Mouse (Mus musculus) cerebellum, adult 8-10 months (tissue): ENCODE results near the gene Kcnq2.

Source experiments
- DNase-seq: peaks from one replicate; pipeline ENCODE4 v3.0.0; 2022

Kcnq2 gene

DNA sequence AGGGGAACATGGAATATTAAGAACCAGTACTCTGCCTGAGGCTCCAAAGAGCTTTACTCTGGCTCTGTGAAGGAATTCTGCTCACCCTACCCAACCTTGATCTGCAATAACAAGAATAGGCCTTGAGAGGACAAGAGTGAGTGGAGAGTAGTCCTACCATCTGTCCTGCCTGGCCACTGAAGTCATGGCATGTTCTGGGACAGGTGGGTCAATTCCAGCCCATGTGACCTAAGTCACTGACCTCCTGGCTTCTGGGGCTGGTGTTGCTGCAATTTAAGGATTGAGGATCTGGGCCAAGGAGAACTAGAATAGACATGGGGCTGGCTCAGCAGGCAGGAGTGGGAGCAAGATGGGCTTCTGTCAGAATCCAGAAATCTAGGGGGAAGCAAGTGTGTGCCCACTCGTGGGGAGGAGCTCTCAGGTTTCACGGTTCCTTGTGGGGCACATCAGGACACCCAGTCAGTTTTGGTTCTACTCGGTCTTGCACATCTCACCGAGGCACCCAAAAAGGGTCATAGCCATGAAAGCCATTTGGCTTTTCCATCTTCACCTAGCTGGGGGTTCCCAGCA is 12.0 kb upstream of the Kcnq2 start:
- DNase-seq: no peak

DNA sequence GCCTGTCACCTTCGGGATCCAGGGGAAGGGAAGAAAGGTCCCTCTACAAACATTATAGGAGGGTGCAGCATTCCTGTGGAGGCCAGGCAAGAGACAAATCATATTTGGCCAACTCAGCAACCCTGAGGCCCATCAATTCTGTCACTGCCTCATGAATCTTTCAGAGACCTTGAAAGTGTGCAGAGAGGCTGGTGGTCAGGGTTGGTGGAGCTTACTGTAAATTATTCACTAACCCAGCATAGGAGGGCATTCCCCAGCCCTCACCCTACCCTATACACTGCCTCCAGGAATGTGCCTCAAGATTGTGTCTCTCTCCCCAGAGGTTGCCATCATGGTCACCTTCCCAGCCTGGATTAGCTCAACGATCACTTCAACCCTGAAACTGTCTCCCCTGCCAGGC is 9.6 kb upstream of the Kcnq2 start:
- no peak for DNase-seq

DNA sequence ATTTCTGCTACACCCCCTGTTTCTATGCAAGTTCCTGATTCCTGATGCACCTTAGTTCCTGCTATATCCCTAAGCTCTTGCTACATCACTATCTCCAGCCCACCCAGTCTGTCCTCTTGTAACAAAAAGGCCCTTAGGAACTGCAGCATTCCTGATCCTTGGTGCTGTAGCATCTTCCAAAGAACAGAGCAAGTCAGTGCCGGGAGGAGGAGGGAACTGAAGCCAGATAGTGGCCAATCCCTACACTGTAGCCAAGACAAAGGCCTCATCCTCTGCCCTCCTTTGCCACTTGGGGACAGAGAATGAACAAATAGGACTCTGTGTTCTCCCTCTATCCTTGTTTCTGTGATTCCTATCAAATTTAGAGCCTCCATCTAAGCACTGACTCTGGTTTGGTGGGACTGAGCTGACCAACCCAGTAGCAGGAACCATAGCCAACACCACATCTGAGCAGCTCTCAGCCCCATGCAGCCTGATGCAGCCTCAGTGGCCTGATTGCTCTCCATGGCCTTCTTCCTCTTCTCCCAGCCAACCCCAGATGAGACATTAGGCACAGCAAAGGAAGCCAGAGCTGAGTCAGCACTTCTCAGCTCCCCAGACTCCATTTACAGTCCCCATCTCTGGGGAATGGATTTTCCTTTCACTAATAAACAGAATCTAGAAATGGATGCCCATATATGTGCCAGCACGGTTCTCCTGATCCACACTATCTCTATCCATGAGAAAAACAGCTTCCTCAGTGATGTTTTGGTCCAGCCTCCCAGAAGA is 8.6 kb upstream of the Kcnq2 start:
- no peak for DNase-seq

DNA sequence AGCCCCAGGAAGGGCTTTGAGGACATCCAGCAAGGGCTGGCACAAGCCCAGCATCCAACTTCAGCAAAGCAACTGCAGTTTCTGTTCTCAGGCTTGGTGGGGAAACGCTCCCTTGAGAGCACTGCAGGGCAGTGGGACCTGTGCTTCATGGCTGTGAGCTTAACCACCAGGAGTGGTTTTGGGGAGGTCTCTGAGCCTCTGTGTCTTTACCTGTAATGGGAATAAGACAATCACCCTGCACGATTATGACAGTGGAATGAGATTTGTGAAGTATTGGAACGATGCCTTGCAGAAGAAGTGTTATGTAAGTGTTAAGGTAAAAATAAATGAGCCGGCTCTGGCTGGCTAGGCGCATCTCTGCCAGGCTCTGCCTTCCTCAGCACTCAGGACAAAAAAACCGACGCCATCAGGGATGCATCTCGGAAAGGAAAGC is 7.6 kb upstream of the Kcnq2 start:
- DNase-seq: peak; percentile 49

DNA sequence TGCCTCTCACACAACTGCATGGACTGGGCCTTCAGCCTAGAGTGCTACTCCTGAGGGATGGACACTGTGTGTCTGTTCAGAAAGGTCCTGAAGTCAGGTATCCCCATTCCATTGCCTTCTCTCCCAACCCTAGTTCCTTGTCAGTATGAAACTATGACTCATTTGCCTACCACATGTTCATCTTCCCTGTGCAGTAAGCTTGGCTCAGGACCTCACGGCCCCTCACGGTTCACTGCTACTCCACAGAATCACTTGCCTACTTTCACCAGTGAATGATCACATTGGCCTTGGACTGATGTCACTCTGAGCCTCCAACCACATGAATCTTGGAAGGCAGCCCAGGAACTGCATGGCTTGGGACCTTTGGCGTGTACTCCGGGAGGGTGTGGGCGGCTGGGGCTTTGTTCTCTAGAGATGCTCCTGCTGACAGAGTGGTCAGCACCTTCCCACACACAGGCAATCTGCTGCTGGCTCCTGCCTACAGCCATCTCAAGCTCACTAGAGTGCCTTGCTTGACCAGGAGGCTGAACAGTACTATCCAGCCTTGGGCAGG is 4.6 kb upstream of the Kcnq2 start:
- DNase-seq: peak; percentile 81

DNA sequence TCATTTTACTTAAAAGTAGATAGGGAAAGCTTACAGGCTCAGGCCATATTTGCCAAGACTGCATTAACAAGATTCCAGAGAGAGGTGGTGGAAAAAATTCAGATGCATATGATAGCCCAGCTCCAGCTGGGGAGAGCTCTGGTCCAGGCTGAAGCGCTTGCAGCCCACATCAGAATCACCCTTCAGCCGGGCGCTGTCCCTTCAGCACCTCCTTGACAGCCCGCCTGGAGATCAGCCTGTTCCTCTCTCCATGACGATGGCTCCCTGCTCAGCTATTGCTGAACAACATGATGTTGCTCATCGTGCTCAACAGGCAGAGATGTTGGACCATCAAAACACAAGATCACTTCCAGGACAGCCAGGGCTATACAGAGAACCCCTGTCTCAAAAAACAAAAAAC is 1.8 kb upstream of the Kcnq2 start:
- DNase-seq: no peak

DNA sequence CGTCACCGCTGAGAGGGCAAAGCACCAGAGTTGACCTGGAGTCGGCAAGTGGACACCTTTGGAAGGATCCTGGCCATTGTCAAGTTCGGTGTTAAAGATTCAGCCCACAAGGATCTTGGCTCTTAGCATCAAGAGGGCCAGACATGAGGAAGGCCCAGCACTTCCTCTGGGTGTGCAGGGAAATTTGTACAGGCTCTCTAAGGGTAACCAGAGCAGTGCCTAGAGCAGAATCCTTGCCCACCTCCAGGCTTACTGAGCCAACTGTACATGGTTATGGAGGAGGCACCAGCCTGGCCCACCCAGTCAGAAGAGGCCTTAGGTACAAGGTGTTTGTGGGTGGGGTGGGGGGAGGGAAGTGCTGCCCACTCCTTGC is 332 bp upstream of the Kcnq2 start:
- DNase-seq: no peak

DNA sequence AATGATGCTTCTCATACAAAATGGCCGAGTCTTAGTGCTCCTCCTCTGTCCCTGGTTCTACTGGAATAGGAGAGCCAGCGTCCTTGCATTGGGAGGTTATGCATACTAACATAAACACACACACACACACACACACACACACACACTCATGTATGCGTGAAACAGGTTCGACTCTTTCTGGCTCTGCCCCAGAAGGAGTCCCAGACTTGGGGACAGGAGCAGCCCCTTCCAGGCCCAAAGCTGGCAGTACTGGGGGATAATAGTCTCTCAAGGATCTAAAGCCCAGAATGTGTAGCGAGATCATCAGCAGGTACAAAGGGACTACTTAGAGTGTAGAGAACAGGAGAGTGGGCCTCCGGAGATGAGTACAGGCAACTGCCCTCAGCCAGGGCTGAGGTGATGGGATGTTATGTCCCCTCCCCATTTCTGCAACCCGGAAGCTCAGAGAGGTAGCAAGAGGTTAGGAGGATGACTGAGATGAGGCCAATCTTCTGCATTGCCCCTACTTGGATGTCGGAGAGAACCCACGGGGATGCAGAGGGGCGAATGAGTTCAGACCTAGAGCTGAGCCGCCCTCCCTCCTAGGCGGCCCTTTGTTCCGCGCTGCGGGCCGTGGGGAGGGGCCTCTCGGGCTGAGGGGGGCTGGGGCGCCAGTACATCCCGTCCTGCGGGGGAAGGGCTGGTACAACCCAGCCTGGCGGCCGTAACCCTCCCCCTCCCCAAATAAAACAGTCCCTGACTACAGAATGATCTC is 1.1 kb downstream of the Kcnq2 start:
- peak; percentile 41 for DNase-seq

DNA sequence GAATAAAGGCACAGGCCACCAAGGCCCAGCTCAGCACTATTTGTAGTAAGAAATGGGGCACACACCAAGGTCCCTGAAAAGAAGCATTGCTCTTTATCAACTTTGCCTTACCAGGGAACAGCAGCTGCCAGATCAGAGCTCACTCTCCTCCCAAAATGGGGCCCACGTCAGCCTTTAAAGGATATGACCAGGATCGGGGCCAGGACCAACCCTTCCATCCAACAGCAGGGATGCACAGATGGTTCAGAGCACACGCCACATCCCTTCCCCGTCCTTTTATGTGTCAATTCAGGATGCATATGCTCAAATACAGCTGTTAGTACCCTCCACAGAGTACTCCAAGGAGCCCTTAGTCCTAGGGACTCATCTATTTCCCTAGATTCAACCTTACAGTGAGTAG is 4.9 kb downstream of the Kcnq2 start:
- DNase-seq: no peak

DNA sequence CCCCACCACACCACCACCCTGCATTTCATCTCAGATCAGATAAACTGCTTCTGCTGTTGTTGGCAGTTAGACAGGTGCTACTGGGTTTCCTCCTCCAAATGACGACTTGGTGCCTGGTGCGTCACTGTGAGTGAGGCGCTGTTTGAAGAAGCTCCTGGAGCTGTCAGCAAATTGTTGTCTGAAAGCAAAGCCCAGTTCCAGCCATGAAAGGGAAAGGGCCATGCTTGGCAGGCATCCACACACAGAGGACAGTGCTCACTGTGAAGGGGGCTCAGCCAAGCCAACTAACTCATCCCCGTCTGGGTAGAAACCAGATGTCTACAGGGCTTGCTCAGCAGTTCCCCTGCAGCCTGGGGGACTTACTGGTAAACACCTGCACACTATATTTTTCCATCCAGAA is 6.1 kb downstream of the Kcnq2 start:
- no peak for DNase-seq

DNA sequence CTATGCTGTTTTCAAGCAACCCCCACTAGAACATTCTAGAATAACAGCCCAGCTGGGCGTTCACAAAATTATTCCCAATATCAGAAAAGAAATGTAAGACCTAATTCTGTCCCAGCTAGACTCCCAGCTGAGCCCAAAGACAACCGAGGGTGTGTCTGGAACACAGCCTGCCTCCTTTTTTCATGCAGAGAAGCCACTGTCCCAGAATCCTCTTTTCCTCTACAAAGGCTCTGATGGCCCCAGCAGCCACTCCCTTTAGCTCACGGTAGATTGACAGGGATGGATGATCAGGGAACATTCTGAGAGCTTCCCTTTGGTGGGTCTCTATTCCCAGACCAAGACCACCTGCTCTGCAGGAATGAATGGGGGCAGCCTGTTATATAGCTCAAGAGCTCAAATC is 7.3 kb downstream of the Kcnq2 start:
- no peak for DNase-seq

DNA sequence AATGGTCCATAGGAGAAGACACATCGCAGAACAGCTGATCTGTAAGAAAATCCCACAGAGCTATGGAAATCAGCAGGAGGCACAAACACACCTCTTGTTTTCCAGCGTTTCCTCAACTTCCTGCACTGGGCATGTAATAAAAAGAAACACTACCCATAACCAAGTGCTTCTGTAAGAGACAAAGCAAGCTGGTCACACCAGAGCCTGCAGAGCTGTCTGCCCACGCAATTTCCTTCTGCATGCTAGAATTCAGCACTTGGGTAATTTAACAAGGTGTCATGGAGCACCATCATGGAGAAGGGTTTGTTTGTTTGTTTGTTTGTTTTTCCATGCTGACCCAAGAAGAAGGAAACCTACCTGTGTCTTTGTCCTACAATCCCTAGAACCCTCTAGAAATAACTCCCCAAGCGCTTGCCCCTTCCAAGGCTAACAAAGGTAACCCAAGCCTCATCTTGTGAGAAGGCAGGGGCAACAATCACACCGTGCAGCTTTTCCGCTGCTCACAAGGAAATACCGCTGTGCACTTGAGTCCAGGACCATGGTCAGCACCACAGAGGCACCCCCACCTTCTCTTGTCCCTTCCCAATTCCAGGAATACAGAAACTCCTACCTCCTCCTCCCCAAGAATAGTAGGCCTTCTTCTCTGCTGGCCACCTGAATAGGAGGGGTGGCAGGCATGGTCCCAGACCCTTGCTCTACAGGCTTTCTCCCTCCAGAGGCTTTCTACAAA is 9.2 kb downstream of the Kcnq2 start:
- no peak for DNase-seq

DNA sequence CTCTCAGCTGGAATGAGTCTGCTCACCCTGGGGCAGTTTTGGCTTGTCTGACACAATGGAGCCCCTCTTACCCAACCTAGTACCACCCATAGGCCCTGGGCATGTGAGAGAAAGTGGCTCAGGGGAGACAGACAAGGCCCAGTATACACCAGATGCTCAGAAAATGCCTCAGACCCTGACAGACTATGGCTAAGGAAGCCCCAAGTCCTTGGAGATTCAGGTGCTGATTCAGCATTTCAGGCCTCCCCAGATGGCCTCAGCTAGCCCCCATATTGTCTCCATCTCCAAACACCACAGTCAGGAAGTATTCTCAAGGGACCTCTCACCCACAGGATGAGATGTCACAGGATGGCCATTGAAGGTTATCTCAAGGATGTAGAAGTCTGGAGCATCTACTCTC is 12.5 kb downstream of the Kcnq2 start:
- no peak for DNase-seq

DNA sequence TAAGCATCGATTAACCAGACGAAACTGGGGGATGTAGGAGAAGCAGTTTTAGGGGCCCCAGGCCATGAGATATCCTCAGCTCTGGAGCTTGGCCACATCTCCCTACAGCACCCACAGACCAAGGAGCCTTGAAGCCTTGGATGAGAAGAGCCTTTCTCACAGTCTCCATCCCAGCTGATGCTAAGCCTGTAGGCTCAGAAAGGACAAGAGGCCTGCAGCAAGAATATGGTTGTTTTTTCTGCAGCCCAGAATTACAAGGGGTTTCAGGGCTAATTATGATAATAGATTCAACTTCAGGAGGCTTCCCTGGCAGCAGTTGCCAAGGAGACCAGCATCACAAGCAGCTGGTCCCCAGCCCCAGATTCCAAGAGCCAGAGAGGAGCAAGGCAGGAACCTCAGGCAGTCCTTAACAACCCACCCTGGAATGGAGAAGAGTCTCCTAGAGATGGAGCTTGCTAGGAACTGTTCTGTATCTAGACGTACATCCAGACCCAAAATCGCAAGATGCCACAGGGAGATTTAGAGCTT is 14.1 kb downstream of the Kcnq2 start:
- no peak for DNase-seq

DNA sequence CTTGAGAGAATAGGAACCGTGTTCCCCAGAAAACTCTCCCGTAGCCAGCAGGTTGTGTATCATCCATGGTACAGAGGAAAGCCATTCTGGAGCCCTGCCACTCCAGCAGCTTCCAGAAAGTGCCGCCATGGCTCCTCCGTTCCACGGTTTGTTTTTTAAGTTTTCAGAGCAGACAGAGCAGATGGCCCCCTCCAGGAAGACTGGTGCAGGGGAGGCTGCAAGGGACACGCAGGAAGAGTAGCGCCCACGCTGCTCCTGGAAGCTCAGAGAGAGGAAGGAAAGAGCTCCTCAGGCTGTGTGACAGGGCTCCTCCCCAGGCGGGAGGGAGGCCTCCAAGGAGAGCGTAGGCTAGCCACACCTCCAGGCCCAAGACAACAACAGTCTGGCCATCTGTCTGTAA is 15.1 kb downstream of the Kcnq2 start:
- peak; percentile 64 for DNase-seq

DNA sequence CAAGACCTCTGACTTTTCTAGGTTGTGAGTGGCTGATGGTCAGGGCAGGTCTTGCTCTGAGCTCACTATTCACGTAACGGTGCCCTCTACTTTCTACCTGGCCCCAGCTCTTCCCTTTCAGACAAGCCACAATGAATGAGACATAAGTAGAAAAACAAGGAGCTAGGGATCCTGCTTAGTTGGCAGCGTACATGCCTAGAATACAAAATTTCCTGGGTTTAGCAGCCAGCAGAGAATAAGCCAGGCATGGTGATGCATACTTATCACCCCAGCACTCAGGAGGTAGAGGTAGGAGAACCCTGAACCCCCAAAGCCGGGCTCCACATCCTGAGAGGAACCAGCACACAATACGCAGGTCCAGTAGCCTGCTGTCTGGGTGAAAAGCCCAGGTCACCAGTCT is 18.7 kb downstream of the Kcnq2 start:
- no peak for DNase-seq

DNA sequence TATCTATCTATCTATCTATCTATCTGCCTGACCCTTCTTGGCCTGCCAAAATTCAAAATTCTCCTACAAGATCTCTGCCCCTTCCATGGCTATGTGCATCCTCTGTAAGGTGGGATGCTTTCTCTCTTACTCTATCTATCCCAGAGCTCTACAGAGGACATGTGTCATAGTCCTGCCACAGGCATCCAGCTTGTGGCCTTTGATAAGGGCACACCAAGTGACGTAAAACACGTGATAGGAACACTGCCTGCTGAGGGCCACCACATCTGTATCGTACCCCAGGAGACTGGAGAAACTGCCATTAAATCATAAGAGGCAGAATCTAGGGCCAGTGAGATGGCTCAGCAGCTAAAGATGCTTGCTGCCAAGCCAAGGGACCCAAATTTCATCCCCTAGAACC is 19.7 kb downstream of the Kcnq2 start:
- no peak for DNase-seq

DNA sequence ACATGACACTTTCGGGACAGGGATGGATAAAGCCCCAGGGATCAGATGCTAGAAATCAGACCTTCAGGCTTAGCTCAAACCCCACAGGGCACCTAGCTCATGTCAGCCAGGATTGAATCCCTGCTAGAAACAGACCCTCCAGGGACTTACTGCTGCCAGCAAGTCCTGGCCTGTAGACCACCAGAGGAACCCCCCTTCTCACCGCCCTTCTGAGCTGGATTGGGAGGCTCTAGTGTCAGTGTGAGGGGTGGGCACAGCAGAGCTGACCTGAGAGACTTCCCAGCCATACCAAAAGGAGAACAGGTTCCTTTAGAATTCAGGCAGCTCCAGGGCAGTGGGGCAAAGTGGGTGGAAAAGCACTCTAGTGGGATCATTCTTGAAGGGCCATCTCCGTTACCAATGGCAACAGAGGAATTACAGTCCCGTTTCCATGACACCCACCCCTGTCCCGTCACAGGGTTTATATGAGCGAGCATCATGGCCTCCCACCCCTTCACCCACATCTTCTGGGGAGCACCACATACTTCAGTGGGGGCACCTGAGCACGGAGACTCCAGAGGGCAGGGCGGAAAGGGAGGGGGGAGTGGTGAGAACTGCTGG is 21.2 kb downstream of the Kcnq2 start:
- DNase-seq: no peak

DNA sequence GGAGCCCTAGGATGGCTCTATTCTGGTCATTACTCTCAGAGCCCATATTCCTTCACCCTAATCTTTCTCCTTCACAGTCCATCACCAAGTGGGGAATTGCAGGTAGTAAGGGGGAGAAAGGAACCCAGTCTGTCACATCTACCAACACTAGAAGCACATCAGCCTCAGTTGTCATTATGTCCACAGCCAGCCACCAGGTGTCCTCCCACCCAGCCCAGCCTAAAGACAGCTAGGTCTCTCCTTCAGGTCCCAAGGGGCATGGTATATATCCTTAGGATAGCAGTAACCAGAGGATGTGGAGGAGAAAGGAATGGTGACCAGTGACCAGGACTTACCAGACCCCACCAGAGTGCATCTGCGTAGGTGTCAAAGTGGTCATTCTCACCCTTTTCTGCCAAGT is 23.4 kb downstream of the Kcnq2 start:
- no peak for DNase-seq

DNA sequence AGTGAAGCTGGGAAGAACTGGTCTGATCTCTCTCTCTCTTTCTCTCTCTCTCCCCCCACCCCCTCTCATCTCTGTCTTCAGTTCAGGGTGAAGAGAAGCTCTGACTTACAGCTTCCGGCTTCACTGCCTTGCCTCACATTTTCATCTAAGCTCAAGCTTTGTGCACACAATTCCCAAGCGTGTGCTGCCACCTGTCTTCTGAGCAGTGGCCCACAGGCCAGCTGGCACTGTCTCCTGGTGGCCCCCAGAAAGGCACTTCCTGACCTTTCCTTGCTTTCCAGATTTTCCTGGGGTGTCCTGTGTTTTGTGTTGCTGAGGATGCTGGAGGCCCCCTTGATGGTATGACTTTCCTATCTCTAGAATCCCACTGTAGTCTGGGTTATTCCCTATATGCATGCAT is 31.0 kb downstream of the Kcnq2 start:
- DNase-seq: no peak

DNA sequence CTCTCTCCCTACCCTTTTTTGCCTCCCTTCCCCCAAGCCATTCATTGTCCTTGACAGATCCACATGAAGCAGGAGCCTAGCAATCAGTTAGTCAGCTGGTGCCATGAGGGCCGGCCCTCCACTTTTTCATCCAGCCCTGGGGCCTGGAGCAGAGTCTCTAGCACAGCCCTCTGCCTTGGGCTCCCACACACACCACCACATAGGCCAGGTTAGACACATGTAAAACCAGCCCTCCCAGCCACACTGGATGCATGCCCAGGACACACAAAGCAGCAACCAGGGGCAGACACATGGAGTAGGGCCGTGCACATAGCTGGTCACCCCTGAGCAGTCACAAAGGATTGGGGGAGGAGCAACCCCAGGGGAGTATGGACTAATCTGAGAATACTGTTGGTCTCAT is 32.9 kb downstream of the Kcnq2 start:
- DNase-seq: no peak

DNA sequence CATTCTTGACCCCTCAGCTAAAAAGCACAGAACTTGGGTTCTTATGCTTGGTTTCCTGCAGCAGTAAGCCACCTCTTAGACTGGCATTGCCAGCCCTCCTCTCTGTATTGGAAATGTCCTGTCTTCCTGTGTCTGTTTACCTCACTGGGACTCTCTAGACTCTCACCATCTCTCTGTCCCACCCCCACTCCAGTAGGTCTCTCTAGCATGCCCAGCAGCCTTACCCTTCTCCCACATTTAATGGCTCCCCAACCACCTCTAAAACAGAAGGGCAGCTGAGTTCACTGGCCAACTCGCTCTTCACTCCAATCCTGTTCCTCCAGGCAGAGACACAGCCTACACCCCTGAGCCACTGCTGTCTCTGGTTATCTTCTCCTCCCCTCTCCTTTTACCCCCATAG is 33.5 kb downstream of the Kcnq2 start:
- no peak for DNase-seq

DNA sequence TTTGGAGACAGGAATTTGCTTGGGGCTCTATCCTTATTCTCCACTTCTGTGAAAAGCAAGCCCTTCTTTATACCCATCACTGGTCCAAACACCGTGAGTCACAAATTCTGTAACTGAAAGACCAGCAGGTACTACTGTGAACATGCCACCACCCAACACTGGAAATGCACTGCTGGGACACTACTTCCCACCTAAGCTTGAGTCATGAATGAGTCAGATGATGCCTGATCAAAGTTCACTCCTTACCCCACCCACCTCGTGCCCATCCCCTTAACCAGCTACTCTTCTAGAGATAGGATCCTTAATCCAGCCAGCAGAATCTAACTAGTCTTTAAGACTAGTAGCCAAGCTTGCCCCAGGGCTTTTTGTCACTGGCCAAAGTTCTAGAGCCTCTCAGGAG is 35.0 kb downstream of the Kcnq2 start:
- no peak for DNase-seq
